Comparison of ENCODE assay signal across 9 mouse cellular contexts in the genomic region with DNA sequence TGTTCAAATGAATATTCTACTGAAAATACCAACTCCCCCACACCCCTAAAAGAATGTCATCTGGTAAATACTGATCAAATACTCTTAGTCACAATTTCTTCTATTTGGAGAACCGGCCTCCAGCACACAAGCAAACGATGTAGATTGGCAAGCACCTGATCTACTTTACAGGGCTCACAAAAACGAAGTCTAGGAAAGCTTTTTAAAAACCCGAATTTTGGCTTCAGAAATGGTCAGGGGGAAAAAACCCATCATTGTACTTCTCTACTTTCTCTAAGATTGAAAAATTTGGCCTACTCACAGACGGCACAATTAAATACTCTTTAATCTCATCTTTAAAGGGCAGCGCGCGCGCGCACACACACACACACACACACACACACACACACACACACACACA. TPM values are rescaled to one million over a fixed set of nuclear protein-coding genes. Genes with fewer than 3 reads are reported as not detected.
DNase-seq lines count a peak whose midpoint lies in the region; ATAC-seq and TF ChIP-seq lines count a peak whose summit lies in the region.
"Had no signal": no experiment of that assay in that cellular context is flagged by ENCODE, and none has a peak within 500 bp of the region (broad histone marks: within the 10 kb centered on the region; RNA-seq: fewer than 3 reads in every experiment).

No protein-coding gene starts in this region.

- no peak overlapping the region for H3K27ac ChIP-seq in heart, embryonic 11.5 days (ENCODE audit: low read depth, low read length)
- no peak overlapping the region for H3K27ac ChIP-seq in ES-Bruce4 (ENCODE audit: insufficient read depth, low read length)
- H3K27ac ChIP-seq in heart, embryonic 16.5 days (ENCODE audit: low read length): no peak overlapping the region
- H3K27ac ChIP-seq in macrophage: no peak overlapping the region

- ATAC-seq in heart, embryonic 11.5 days (replicated peaks; ENCODE audit: insufficient number of reproducible peaks, low FRiP score, low TSS enrichment): no peak
- ATAC-seq in heart, embryonic 16.5 days (replicated peaks; ENCODE audit: extremely low read depth, insufficient read depth, low FRiP score): no peak

- H3K27me3 ChIP-seq in heart, embryonic 11.5 days (ENCODE audit: control insufficient read depth, insufficient read depth, low read length): no peaks in the 10 kb centered on the region
- H3K27me3 ChIP-seq in ES-Bruce4 (ENCODE audit: control insufficient read depth, insufficient read depth, low read length, poor library complexity, severe bottlenecking): no peaks in the 10 kb centered on the region
- no peaks in the 10 kb centered on the region for H3K27me3 ChIP-seq in heart, embryonic 16.5 days (ENCODE audit: control insufficient read depth, insufficient read depth, low read length)

- H3K9ac ChIP-seq in heart, embryonic 11.5 days (ENCODE audit: low read depth, low read length): peak overlapping the region; percentile 88
- H3K9ac ChIP-seq in ES-Bruce4 (ENCODE audit: low read depth, poor library complexity, severe bottlenecking): peak overlapping the region; percentile 78
- peak overlapping the region; percentile 74 for H3K9ac ChIP-seq in heart, embryonic 16.5 days (ENCODE audit: low read length)

- 11% methylated on average over 10 of the region's 10 CpGs for WGBS in heart, embryonic 11.5 days (ENCODE audit: insufficient replicate concordance)
- 3% methylated on average over 10 of the region's 10 CpGs for WGBS in heart, embryonic 16.5 days
- 4% methylated on average over 4 of the region's 10 CpGs for WGBS in macrophage (ENCODE audit: missing documents)

- no peak for TF ChIP-seq POLR2A in ES-Bruce4 (IDR thresholded peaks at IDR 0.05; ENCODE audit: insufficient read depth, low read length)

- peak overlapping the region; percentile 70 for H3K4me2 ChIP-seq in heart, embryonic 11.5 days
- peak overlapping the region; percentile 73 for H3K4me2 ChIP-seq in heart, embryonic 16.5 days (ENCODE audit: low read depth, low read length)

- TF ChIP-seq EP300 in ES-Bruce4 (IDR thresholded peaks at IDR 0.05; ENCODE audit: insufficient read depth, low read depth, low read length): no peak

- H3K4me1 ChIP-seq in heart, embryonic 11.5 days (ENCODE audit: control insufficient read depth, insufficient read depth, low read length): no peaks in the 10 kb centered on the region
- H3K4me1 ChIP-seq in ES-Bruce4 (ENCODE audit: control insufficient read depth, insufficient read depth, low read length): no peaks in the 10 kb centered on the region
- peaks cover 5% of the 10 kb centered on the region for H3K4me1 ChIP-seq in heart, embryonic 16.5 days (ENCODE audit: control insufficient read depth, insufficient read depth, low read length)

- H3K36me3 ChIP-seq in heart, embryonic 11.5 days (ENCODE audit: control insufficient read depth, insufficient read depth, low read length): peaks cover 2% of the 10 kb centered on the region; the same call in 1 of the 2 replicates
- H3K36me3 ChIP-seq in ES-Bruce4 (ENCODE audit: control insufficient read depth, insufficient read depth, low read length, poor library complexity, severe bottlenecking) (no peaks in the 10 kb centered on the region), macrophage (ENCODE audit: inconsistent target) (no peaks in the 10 kb centered on the region)
- 0 out of 2 replicates have a peak, but pooled peaks cover under 1% of the 10 kb centered on the region for H3K36me3 ChIP-seq in heart, embryonic 16.5 days (ENCODE audit: control insufficient read depth, insufficient read depth)

- intact Hi-C loops in heart, postnatal 36 days (cut with DNase I): no loop called here

- TF ChIP-seq CTCF in ES-Bruce4 (IDR thresholded peaks at IDR 0.05; ENCODE audit: low read depth, low read length): no peak

- peaks cover 24% of the 10 kb centered on the region; the same call in 1 of the 2 replicates for H3K79me2 ChIP-seq in macrophage (ENCODE audit: inconsistent target)

- no peak for DNase-seq in heart, postnatal 36 days
- no peak for DNase-seq in gastrocnemius, postnatal 10 days
- DNase-seq in gastrocnemius, postnatal 4 days (ENCODE audit: low spot score in 2 of 2): no peak
- DNase-seq in thymus, postnatal 14 days: no peak

- no peaks in the 10 kb centered on the region for H3K9me3 ChIP-seq in heart, embryonic 11.5 days (replicated peaks; ENCODE audit: control insufficient read depth, low read length)
- H3K9me3 ChIP-seq in ES-Bruce4 (replicated peaks; ENCODE audit: control insufficient read depth, insufficient read depth, low read length, poor library complexity, severe bottlenecking): no peaks in the 10 kb centered on the region
- H3K9me3 ChIP-seq in heart, embryonic 16.5 days (replicated peaks; ENCODE audit: control insufficient read depth, low read length): peaks cover 2% of the 10 kb centered on the region; the same call in 1 of the 2 replicates

- H3K4me3 ChIP-seq in heart, embryonic 11.5 days (ENCODE audit: low read depth, low read length): peak overlapping the region; percentile 84
- peak overlapping the region; percentile 95 for H3K4me3 ChIP-seq in ES-Bruce4 (ENCODE audit: low read depth, low read length)
- peak overlapping the region; percentile 68 for H3K4me3 ChIP-seq in heart, embryonic 16.5 days (ENCODE audit: low read length)
- H3K4me3 ChIP-seq in macrophage (ENCODE audit: inconsistent target): peak overlapping the region; percentile 69

RNA-seq across cellular contexts. Expression of a gene that starts 0.8 kb away (rescaled TPM):
- 7.4 and 8.4 TPM in 2 replicates for polyA plus RNA-seq in heart, embryonic 11.5 days (2014; fragmentation: Nextera tagmentation; extraction: Ambion mirVana)
- total RNA-seq in heart, postnatal 36 days (2021): 1 to 10 TPM; 4.1 to 5.3 TPM
- 9.5 and 10.5 TPM in 2 replicates for polyA plus RNA-seq in ES-Bruce4 (2011; ENCODE audit: insufficient read depth, insufficient read length, low read depth, missing spikeins)
- 5.8 and 6.8 TPM in 2 replicates for polyA plus RNA-seq in heart, embryonic 16.5 days (2015; fragmentation: Nextera tagmentation; extraction: Ambion mirVana)
- 1 to 10 TPM in 18 of 26 experiments, under 1 TPM in 8; 0.24 to 7.4 (median 1.7) TPM for total RNA-seq in macrophage (2018; cell fraction: chromatin; rRNA removed)
- total RNA-seq in macrophage (2018; cell fraction: cytosol; rRNA removed): 1 to 10 TPM in 18 of 26 experiments, under 1 TPM in 8; 0.23 to 3.7 (median 2.4) TPM
- total RNA-seq in macrophage (2018; cell fraction: nucleus; rRNA removed): 1 to 10 TPM in 18 of 26 experiments, under 1 TPM in 8; 0.30 to 7.4 (median 1.5) TPM
- 1.9 to 3.2 TPM (median 3.1 TPM) in 3 replicates for polyA plus RNA-seq in macrophage (2018)
- 1 to 10 TPM; 5.0 to 6.3 TPM for total RNA-seq in gastrocnemius, postnatal 10 days (2021)
- 1 to 10 TPM; 5.5 to 6.1 TPM for total RNA-seq in gastrocnemius, postnatal 4 days (2021)

RNA-seq across cellular contexts. Expression of a gene that starts 35.5 kb away (rescaled TPM):
- polyA plus RNA-seq in heart, embryonic 11.5 days (2014; fragmentation: Nextera tagmentation; extraction: Ambion mirVana): not detected in 2 replicates
- not detected for total RNA-seq in heart, postnatal 36 days (2021)
- not detected in 2 replicates for polyA plus RNA-seq in ES-Bruce4 (2011; ENCODE audit: insufficient read depth, insufficient read length, low read depth, missing spikeins)
- not detected in 2 replicates for polyA plus RNA-seq in heart, embryonic 16.5 days (2015; fragmentation: Nextera tagmentation; extraction: Ambion mirVana)
- not detected for total RNA-seq in macrophage (2018; cell fraction: chromatin; rRNA removed)
- total RNA-seq in macrophage (2018; cell fraction: cytosol; rRNA removed): not detected
- not detected for total RNA-seq in macrophage (2018; cell fraction: nucleus; rRNA removed)
- polyA plus RNA-seq in macrophage (2018): not detected in 3 replicates
- not detected for total RNA-seq in gastrocnemius, postnatal 10 days (2021)
- not detected for total RNA-seq in gastrocnemius, postnatal 4 days (2021)
- total RNA-seq: neutrophil, adult 5-6 weeks had no signal

RNA-seq across cellular contexts. Expression of a gene that starts 39.4 kb away (rescaled TPM):
- polyA plus RNA-seq in heart, embryonic 11.5 days (2014; fragmentation: Nextera tagmentation; extraction: Ambion mirVana): 8.8 and 11.3 TPM in 2 replicates
- 1 to 10 TPM; 5.9 to 7.1 TPM for total RNA-seq in heart, postnatal 36 days (2021)
- 9.9 and 13.5 TPM in 2 replicates for polyA plus RNA-seq in ES-Bruce4 (2011; ENCODE audit: insufficient read depth, insufficient read length, low read depth, missing spikeins)
- polyA plus RNA-seq in heart, embryonic 16.5 days (2015; fragmentation: Nextera tagmentation; extraction: Ambion mirVana): 7.9 and 8.2 TPM in 2 replicates
- 10 to 100 TPM in 18 of 26 experiments, 1 to 10 TPM in 8; 1.8 to 35.2 (median 15.3) TPM for total RNA-seq in macrophage (2018; cell fraction: chromatin; rRNA removed)
- 10 to 100 TPM in 5 of 26 experiments, 1 to 10 TPM in 21; 3.2 to 12.0 (median 7.9) TPM for total RNA-seq in macrophage (2018; cell fraction: cytosol; rRNA removed)
- 10 to 100 TPM in 15 of 26 experiments, 1 to 10 TPM in 11; 2.7 to 27.3 (median 13.8) TPM for total RNA-seq in macrophage (2018; cell fraction: nucleus; rRNA removed)
- 6.6 to 9.1 TPM (median 7.2 TPM) in 3 replicates for polyA plus RNA-seq in macrophage (2018)
- 1 to 10 TPM; 5.3 to 7.7 TPM for total RNA-seq in gastrocnemius, postnatal 10 days (2021)
- 1 to 10 TPM; 6.7 to 8.1 TPM for total RNA-seq in gastrocnemius, postnatal 4 days (2021)

RNA-seq across cellular contexts. Expression of a gene that starts 56.7 kb away (rescaled TPM):
- 5.8 and 6.6 TPM in 2 replicates for polyA plus RNA-seq in heart, embryonic 11.5 days (2014; fragmentation: Nextera tagmentation; extraction: Ambion mirVana)
- 1 to 10 TPM; 5.9 to 7.9 TPM for total RNA-seq in heart, postnatal 36 days (2021)
- 5.0 and 5.5 TPM in 2 replicates for polyA plus RNA-seq in ES-Bruce4 (2011; ENCODE audit: insufficient read depth, insufficient read length, low read depth, missing spikeins)
- polyA plus RNA-seq in heart, embryonic 16.5 days (2015; fragmentation: Nextera tagmentation; extraction: Ambion mirVana): 4.4 and 5.6 TPM in 2 replicates
- total RNA-seq in macrophage (2018; cell fraction: chromatin; rRNA removed): 10 to 100 TPM in 6 of 26 experiments, 1 to 10 TPM in 18, under 1 TPM in 2; 0.69 to 15.9 (median 4.6) TPM
- total RNA-seq in macrophage (2018; cell fraction: cytosol; rRNA removed): 1 to 10 TPM in 21 of 26 experiments, under 1 TPM in 5; 0.28 to 7.6 (median 3.9) TPM
- 10 to 100 TPM in 4 of 26 experiments, 1 to 10 TPM in 17, under 1 TPM in 5; 0.42 to 13.5 (median 3.4) TPM for total RNA-seq in macrophage (2018; cell fraction: nucleus; rRNA removed)
- 3.5 to 4.6 TPM (median 4.3 TPM) in 3 replicates for polyA plus RNA-seq in macrophage (2018)
- total RNA-seq in gastrocnemius, postnatal 10 days (2021): 1 to 10 TPM; 3.8 to 5.8 TPM
- 1 to 10 TPM; 4.6 to 5.6 TPM for total RNA-seq in gastrocnemius, postnatal 4 days (2021)
